Mouse (Mus musculus): Measurements from ENCODE around the gene Ybx3.

The Ybx3 gene

GRCm38 (mm10) chr6:131388040-131389021, at the start of gene Ybx3:
TSS of gene Ybx3 (minus strand) at chr6:131388476.
- peak; percentile 80 to 83 for DNase-seq (ENCODE audit: low spot score in 2 of 2)

GRCm38 (mm10) chr6:131436626-131437025, 48.4 kb upstream of the Ybx3 start:
- DNase-seq (ENCODE audit: low spot score in 2 of 2), result no peak

GRCm38 (mm10) chr6:131434088-131434487, 45.8 kb upstream of the Ybx3 start:
- DNase-seq (ENCODE audit: low spot score in 2 of 2), result no peak

- no peak for DNase-seq (ENCODE audit: low spot score in 2 of 2)
Observed at GRCm38 (mm10) chr6:131433153-131434048, 45.1 kb upstream of the Ybx3 start.

- no peak for DNase-seq (ENCODE audit: low spot score in 2 of 2)
Observed at GRCm38 (mm10) chr6:131421572-131421971, 33.3 kb upstream of the Ybx3 start.

- DNase-seq (ENCODE audit: low spot score in 2 of 2), result no peak
Observed at GRCm38 (mm10) chr6:131419614-131420013, 31.3 kb upstream of the Ybx3 start.

- peak; percentile 20 to 28 for DNase-seq (ENCODE audit: low spot score in 2 of 2)
Observed at GRCm38 (mm10) chr6:131418770-131419169, 30.5 kb upstream of the Ybx3 start.

GRCm38 (mm10) chr6:131411116-131411843, 23.0 kb upstream of the Ybx3 start:
- no peak for DNase-seq (ENCODE audit: low spot score in 2 of 2)

GRCm38 (mm10) chr6:131406957-131407356, 18.7 kb upstream of the Ybx3 start:
- no peak for DNase-seq (ENCODE audit: low spot score in 2 of 2)

GRCm38 (mm10) chr6:131405896-131406295, 17.6 kb upstream of the Ybx3 start:
- no peak for DNase-seq (ENCODE audit: low spot score in 2 of 2)

GRCm38 (mm10) chr6:131405174-131405573, 16.9 kb upstream of the Ybx3 start:
- no peak for DNase-seq (ENCODE audit: low spot score in 2 of 2)

- no peak for DNase-seq (ENCODE audit: low spot score in 2 of 2)
Observed at GRCm38 (mm10) chr6:131404260-131404659, 16.0 kb upstream of the Ybx3 start.

- no peak for DNase-seq (ENCODE audit: low spot score in 2 of 2)
Observed at GRCm38 (mm10) chr6:131403036-131403435, 14.8 kb upstream of the Ybx3 start.

- DNase-seq (ENCODE audit: low spot score in 2 of 2), result no peak
Observed at GRCm38 (mm10) chr6:131402606-131403005, 14.3 kb upstream of the Ybx3 start.

- DNase-seq (ENCODE audit: low spot score in 2 of 2), result no peak
Observed at GRCm38 (mm10) chr6:131401259-131401658, 13.0 kb upstream of the Ybx3 start.

- DNase-seq (ENCODE audit: low spot score in 2 of 2), result no peak
Observed at GRCm38 (mm10) chr6:131396650-131397049, 8.4 kb upstream of the Ybx3 start.

- DNase-seq (ENCODE audit: low spot score in 2 of 2), result no peak
Observed at GRCm38 (mm10) chr6:131393873-131394660, 5.8 kb upstream of the Ybx3 start.

GRCm38 (mm10) chr6:131387221-131388039, 846 bp downstream of the Ybx3 start:
- DNase-seq (ENCODE audit: low spot score in 2 of 2), result peak; percentile 76 to 79

GRCm38 (mm10) chr6:131386416-131387019, 1.8 kb downstream of the Ybx3 start:
- no peak for DNase-seq (ENCODE audit: low spot score in 2 of 2)

Data from right cerebral cortex, adult 2 months (tissue).